Mouse (Mus musculus): ENCODE measurements at regions not wholly inside any gene's neighbourhood (a gene's known extent, or its start where the extent isn't known, plus 50 kb on each side); places are given as distances from the start of the nearest gene placed in this dataset.

GRCm38 (mm10) chr9:61703301-61703700 is 211.0 kb downstream of the Rplp1 start:
- no peak for ATAC-seq

GRCm38 (mm10) chr9:61702280-61702966 is 211.9 kb downstream of the Rplp1 start:
- ATAC-seq: peak; percentile 78

- ATAC-seq: no peak
Observed at GRCm38 (mm10) chr9:61700576-61700975, 213.8 kb downstream of the Rplp1 start.

DNA sequence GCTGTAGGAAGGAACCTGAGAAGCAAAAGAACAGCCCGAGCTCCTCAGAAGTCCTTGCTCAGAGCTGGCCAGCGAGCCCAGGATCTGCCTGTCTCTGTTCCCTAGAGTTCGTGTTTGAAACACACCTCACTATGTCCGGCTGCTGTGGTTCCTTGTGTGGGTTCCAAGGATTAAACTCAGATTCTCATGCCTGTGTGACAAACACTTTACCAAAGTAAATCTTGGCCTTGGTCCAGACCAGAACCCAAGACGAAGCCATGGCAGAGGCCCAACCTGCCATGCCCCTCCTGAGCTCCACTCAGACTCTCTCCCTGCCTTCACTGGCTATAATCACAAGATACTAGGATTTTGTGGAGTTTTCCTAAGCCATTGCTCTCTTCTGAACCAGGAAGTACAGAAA is 214.7 kb downstream of the Rplp1 start:
- ATAC-seq: no peak

- peak; percentile 53 for ATAC-seq
Observed at GRCm38 (mm10) chr9:61697959-61698358, 216.4 kb downstream of the Rplp1 start.

- ATAC-seq: no peak
Observed at GRCm38 (mm10) chr9:61696831-61697230, 217.5 kb downstream of the Rplp1 start.

DNA sequence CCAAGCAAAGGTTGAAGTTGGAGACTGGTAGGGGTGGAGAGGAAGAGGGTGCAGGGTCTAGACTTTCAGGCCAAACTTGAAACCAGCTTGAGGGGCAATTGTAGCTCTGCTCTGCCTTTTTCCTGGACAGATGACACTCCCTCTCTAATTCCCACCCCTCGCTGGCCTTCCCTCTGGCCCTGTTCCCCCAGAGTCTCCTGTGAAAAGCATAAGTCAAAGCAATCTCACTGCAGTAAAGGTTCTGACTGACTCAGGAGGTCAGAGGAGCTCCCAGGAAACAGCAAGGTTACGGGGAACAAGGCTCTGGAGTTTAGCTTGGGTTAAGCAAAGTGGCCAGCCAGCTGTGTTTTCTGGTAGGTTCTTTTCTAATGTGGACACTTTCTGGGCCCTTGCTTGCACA is 218.5 kb downstream of the Rplp1 start:
- no peak for ATAC-seq

DNA sequence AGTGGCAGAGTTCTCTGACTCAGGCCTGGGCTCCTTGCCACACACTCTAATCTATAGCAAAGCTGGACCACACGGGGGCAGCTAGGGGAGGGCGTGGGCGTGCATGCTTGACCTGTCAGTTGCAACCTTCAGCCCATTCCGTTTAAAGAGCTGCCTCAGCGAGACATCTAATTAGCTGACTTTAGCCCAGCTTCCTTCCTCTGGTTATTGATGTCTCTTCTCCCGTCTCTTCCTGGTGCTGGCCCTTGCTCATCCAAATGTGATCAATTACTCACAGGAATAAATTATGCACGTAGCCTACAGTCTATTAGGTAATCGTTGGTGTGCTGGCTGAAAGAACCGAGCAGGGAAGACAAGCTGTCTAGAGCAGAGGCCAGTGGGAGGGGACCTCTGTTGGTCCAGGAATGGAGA is 219.0 kb downstream of the Rplp1 start:
- ATAC-seq: no peak

DNA sequence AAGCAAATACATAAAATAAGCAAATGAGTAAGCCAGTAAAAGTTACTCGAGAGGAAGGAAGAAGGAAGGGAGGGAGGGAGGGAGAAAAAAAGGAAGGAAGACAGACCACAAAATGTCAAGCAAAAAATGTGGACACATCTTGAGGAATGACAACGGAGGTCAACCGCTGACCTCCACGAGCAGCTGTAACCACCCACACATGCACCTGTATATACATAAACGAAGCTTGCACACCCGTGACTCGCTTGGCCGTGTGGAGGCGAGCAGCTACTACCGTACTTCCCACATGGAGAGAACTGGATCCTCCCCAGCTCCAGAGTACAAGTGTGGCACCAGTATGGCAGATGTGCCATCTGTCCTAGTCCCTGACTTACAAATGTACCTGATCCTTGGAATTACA is 220.1 kb downstream of the Rplp1 start:
- no peak for ATAC-seq

DNA sequence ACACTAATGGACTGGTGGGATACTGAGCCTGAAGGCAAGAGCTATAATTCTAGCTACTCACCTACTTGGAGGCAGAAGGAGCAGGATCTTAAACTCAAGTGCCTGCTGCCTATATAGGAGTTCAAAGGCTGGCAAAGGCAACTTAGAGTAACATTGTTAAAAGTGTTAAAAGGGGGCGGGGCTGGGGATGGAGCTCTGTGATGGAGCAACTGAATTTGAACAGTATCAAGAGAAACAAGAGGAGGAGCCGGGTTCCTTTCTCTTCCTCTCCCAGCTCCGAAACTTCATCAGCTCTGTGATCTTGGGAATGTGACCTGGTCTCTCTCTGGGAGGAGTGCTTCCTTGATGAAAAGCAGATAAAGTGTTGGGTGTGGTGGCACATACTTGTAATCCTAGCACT is 223.6 kb downstream of the Rplp1 start:
- no peak for ATAC-seq

- ATAC-seq: no peak
Observed at GRCm38 (mm10) chr9:61689939-61690338, 224.4 kb downstream of the Rplp1 start.

DNA sequence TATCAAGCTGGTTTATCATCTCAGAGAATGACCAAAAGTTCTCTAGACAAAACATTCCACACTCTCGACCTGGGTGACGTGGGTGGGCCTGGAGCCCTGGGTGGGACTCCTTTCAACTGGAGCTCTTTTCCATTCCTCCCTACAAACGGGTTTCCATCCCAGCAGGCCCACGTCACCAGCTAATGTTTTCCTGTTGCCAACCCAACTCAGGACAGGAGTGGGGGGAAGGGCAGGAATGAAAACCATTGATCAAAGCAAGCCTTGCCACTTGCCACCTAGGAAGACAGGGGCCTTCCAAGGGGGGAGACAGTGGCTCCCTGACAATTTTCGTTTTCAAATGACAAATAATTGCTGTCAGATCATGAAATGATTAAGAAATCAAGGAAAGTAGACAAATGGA is 224.8 kb downstream of the Rplp1 start:
- ATAC-seq: no peak

- ATAC-seq: no peak
Observed at GRCm38 (mm10) chr9:61683557-61683956, 230.8 kb downstream of the Rplp1 start.

DNA sequence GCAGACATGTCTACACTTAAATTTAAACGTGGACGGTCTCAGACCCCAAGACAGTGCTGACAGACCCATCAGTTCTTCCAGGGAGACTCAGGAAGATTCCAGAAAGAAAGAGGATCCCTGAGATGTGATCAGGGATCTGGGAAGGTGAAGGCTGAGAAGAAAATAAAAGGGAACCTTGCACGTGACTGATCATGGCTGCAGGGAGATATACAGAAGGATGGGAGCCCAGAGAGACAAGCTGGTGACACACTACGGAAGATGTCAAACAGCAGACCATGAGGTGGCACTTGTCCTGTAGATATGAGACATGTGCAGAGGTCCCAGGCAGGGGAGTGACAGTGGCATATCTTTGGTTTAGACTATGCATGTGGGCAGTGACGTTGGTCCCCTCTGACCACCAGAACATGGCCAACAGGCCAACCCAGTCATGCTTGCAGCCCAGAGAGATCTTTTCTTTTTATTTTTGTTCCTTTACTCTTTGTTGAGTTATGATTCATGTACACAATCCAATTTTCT is 231.5 kb downstream of the Rplp1 start:
- no peak for ATAC-seq

DNA sequence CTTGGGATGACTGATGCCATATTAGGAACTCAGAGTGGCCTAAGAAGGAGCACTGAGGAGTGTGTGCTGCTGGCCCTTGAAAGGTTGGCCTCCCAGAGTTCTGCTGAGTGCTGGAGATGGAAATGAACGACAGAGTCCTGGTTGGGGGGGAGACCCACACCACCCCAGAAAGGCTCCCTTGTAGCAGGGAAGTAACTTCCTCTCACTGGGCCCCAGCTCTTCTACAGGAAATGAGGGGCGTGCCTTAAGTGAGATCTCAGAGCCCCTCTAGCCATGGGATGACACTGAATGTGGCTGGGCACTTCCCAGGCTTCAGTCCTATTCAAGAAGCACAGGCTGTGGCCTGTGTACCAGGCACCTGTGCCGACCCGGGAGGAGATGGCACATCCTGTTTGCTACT is 232.0 kb downstream of the Rplp1 start:
- peak; percentile 44 for ATAC-seq

DNA sequence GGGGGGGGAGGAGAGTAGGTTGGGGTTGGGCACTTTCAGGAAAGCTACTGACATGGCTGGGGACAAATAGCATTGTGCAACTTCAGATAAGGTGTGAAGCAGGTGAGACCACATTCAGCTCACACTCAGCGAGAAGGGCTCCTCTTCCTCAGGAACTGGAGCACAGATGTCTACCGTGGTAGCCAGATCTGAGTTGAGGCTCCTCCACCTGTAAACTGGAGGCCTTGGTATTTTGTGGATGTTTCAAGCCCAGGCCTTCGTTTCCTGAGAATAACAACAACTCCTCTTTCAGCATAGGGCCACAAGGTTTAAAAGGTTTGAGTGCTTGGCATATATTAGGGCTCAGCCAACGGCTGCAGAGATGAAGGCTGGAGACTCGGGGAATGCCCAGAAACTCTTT is 232.9 kb downstream of the Rplp1 start:
- no peak for ATAC-seq

GRCm38 (mm10) chr9:61680911-61681311 is 233.4 kb downstream of the Rplp1 start:
- ATAC-seq: peak; percentile 71

DNA sequence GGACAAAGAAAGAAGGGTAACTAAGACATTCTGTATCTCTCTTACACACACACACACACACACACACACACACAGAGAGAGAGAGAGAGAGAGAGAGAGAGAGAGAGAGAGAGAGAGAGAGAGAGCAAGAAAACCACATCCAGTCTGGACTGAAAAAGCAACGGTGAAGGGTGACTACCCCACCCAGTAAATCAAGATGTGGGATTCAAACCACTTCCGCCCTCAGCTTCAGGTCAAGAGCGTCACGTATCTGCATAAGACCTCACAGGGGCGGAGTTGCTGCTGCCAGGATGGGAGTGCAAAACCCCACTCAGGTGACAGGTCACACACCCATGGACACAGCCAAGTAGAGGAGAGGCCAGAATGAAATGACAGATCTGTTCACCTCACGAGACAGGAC is 234.7 kb downstream of the Rplp1 start:
- ATAC-seq: peak; percentile 77

DNA sequence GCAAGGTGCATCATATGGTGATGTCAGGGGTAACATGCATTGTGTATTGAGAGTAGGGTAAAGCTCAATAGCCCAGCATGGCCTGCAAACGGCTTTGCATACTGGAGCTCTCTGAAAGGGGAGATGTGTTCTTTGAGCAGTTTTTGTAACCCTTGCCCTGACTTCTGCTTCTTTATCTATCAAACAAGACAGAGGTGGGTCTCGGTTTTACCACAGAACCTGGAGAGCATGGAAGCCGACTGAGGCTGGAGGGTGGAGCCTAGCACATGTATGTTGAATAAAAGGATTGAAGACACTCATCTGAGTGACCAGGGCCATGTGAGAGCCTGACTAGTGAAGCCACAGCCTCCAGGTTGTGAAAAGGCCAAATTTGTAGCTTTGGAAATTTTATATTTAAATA is 236.7 kb downstream of the Rplp1 start:
- no peak for ATAC-seq

- no peak for ATAC-seq
Observed at GRCm38 (mm10) chr9:61677037-61677436, 237.3 kb downstream of the Rplp1 start.

DNA sequence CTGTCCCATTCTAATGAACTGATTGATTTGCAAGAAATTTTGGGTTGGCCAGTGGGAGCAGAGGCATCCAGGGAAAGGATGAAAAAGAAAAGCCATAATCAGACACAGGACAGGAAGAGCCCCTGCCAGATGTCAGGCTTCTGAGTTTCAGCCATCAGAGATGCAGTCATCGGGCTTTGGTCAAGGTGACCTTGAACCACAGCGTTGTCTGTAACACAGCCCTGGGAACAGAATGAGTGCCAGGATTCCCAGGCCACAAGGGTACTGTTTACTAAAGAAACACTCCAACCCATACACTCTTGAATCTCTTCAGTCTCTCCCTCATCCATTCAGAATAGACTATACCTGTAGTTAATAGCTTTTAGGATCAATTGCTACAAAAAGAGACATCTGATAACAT is 239.0 kb downstream of the Rplp1 start:
- no peak for ATAC-seq

GRCm38 (mm10) chr9:61673575-61674203 is 240.7 kb downstream of the Rplp1 start:
- ATAC-seq: no peak

GRCm38 (mm10) chr9:61670986-61671385 is 243.4 kb downstream of the Rplp1 start:
- ATAC-seq: no peak

DNA sequence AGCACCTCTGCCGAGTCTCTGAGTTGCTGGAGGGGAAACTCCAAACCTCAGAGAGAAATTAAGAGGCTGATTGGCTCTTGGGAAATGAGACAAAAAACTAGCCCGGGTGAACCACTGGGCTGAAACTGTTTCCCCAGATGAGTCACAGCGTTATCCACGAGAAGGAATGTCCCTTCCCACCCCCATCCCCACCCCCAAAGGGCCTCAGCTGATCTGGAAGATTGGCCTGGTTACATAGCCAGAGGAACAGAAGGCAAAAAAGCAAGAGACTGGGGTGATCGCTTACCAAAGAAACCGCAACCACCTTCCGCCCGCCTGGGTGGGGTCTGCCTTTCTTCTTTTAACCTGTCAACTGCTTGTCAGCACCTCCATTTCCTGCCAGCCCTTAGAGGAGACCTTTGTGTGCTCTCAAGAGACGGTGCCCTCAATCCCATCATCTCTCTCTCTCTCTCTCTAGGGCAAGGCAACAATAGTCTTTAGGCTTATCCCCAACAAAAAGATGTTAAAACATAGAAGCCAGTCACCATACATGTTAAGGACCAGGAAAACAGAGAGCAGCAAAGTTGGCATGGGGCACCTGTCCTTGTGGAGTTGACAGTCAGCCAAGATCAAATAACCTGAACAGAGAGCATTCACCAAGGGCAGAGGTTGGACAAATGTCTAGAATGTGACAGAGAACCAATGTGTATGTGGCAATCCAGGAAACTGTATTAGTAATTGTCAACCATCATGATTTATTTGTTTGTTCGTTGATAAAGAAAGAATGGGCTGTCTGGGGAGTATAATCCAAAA is 244.4 kb downstream of the Rplp1 start:
- peak; percentile 69 for ATAC-seq

Data from inflammation-experienced regulatory T-cells, adult 6 months (primary cell).